Mouse (Mus musculus): Measurements from ENCODE around the gene Spink8.
"Not testable (repeated sequence)": the region's sequence is repeated elsewhere in the genome, so short reads cannot be mapped to it uniquely, and the experiment has no call there.

- not testable (repeated sequence) for TF ChIP-seq CTCF (conservative IDR thresholded peaks at IDR 0.05; ENCODE audit: low read length); POU5F1 (IDR thresholded peaks at IDR 0.05; ENCODE audit: borderline replicate concordance, low read length); NANOG (IDR thresholded peaks at IDR 0.05; ENCODE audit: borderline replicate concordance, low read length)
Observed at GRCm38 (mm10) chr9:109790570-109790969, 21.5 kb upstream of the Spink8 start, which contains the start of gene Fbxw27.

Data from E14TG2a.4 (cell line).